Mouse (Mus musculus) leukemia stem cell, adult 10-12 weeks (primary cell): ENCODE results near the gene Lingo1. TPM values are rescaled to one million over a fixed set of nuclear protein-coding genes. Genes with fewer than 3 reads are reported as not detected.

ENCODE experiments used
- polyA plus RNA-seq: library from polyadenylated mRNA; stranded (reverse); fragments of >175 nt; gene quantifications from 2 replicates; pipeline ENCODE4 v1.2.3, GENCODE M21; 2012; ENCODE audit warnings: low replicate concordance

The Lingo1 gene
- polyA plus RNA-seq, result 0.19 and 0.73 TPM in 2 replicates

DNA sequence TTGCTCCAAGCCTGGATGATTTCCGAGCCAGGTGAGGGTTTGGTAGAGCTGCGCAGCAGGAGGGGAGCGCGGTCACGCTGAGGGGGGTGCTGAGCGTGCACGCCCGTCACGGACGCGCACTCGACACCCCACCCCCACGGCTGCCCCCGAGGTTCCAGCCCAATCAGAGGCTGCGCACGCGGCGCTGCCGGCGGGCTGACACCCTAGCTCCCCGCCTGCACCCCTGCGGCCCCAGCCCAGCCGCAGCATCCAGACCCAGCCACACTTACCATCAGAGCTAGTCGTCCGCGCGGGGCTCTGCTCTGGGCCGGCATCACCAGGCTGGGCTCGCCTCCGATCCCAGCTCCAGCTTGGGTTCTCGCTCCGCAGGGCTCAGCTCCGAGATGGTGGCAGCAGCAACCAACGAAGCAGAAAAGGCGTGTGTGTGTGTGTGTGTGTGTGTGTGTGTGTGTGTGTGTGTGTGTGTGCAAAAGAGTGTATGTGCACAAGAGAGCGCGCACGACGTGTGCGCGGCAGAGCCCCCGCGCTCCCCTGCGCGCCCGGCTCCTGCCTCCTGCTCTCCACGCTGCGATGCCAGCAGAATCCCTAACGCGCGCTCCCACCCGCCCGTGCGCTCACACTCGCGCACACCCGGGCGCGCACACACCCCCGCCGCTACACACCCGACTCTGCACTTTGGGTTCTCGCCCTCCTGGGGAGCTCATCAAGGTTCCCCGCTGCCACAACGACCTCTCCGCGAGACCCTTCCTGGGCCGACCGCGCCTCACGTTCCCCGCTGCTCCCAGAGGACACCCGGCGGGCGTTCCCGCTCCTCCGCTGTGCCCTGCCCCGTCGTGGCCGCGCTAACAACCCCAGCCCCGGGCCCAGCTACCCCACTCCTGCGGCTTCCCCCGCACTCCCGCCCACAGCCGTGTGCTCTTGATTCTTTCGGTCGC lies at the start of gene Lingo1:
Lingo1 (minus strand) TSS at position 748 of the 935 bp plus-strand sequence.

Other genes starting within 250 kb of the Lingo1 start
- not detected in 2 replicates for gene Odf3l1, start 68.2 kb upstream of the Lingo1 start, polyA plus RNA-seq
- 0.05 TPM in 1 of 2 replicates, not detected in the other for gene Cspg4, start 68.6 kb upstream of the Lingo1 start, polyA plus RNA-seq
- 4.0 and 5.2 TPM in 2 replicates for gene Snx33, start 131.9 kb upstream of the Lingo1 start, polyA plus RNA-seq
- 117 and 137 TPM in 2 replicates for gene Imp3, start 141.0 kb upstream of the Lingo1 start, polyA plus RNA-seq
- 0.42 and 0.92 TPM in 2 replicates for gene Snupn, start 154.4 kb upstream of the Lingo1 start, polyA plus RNA-seq
- gene Ptpn9, start 198.5 kb upstream of the Lingo1 start, polyA plus RNA-seq, result 23.1 and 47.6 TPM in 2 replicates